Mouse (Mus musculus) layer of hippocampus, postnatal 25 days (tissue): ENCODE measurements around the gene Cdc42. TPM values are rescaled to one million over a fixed set of nuclear protein-coding genes. Genes with fewer than 3 reads are reported as not detected.
A peak's percentile ranks its signal among the peaks of the same experiment; 100 is the strongest.

Source experiments
- DNase-seq, 2 experiments: peaks; one replicate each; pipeline ENCODE4 v3.0.0; 2022; ENCODE audit warnings: mixed read lengths in 2 of 2, low spot score in 1 of 2; ENCODE audit errors: extremely low spot score in 1 of 2
- total RNA-seq, 2 experiments: library from RNA; stranded (reverse); gene quantifications; 2 replicates each; pipeline ENCODE4 v1.2.3; 2021

The Cdc42 gene
- total RNA-seq, 2 experiments from 2014 or later = 307 to 339 TPM

DNA sequence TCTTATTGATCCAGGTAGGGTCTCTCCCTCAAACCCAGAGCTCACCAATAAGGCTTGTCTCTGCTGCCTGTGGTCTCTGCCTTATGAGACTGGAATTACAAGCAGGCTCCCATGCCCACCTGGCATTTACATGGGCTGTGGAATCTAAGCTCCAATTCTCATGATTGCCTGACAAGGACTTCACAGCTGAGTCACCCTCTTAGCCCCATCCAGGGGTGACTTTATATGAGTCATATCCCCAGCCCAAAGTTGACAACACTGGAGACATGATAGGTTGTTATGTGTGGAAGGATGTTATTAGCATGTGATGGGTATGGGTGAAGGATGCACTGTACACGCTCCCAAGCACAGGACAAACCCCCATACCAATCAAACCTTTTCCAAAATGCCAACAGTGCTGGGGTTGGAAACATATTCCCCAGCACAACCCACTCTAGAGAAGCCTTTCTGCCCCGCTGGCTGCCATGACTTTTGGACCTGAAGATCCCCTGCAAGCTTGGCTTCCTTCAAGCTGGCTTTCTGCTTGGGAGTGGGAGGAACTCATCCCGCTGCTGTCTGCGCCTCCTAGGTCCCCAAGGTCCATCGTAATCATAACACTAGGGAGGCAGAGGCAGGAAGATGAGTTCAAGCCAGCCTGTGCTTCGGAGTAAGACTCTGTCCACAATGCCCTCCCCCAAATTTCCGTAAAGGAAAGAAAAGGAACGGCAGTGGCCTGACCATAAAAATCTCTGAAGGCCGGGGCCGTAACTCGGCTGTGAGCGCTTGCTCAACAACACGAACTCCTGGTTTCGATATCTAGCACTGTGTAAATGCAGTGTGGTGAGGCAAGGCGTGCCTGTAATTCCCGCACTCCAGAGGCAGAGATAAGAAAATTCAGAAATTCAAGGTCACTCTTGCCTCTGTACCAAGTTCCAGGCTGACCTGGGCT lies 14.3 kb upstream of the Cdc42 start:
- DNase-seq = no peak

GRCm38 (mm10) chr4:137369954-137370750 lies 12.6 kb upstream of the Cdc42 start:
- DNase-seq = no peak

DNA sequence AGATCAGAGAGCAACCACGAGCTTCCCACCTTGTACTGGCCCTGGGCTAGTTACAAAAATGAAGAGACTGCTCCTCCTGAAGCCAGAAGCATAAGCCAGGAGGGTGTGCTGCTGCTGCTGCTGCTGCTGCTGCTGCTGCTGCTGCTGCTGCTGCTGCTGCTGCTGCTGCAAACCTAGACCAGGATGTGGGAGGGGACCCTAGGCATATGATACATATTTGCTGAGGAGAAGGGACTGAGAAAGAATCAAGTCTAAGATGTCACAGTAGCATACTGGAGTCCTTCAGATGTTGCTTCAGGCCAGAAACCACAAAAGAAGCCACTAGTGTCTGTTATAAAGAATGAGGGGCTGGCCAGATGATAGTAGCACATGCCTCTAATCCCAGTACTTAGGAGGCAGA lies 10.7 kb upstream of the Cdc42 start:
- DNase-seq = no peak

GRCm38 (mm10) chr4:137367275-137368088 lies 10.0 kb upstream of the Cdc42 start:
- DNase-seq = no peak

DNA sequence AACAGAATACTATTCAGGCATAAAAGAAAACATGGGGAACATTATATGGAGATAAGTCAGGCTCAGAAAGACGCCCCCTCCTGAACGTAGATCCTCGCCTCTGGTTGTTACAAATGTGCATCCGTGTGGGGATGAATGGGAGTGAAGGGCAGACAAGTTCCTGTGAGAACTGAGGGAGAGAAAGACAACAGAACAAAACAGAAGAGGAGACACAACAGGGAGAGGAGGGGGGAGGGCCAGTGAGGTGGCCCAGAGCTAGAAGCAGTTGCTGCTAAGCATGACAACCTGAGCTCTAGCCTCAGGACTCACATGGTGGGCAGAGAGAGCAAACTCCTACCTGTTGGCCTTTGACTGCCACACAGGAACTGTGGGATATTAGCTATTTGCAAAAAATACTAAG lies 8.6 kb upstream of the Cdc42 start:
- DNase-seq = no peak

DNA sequence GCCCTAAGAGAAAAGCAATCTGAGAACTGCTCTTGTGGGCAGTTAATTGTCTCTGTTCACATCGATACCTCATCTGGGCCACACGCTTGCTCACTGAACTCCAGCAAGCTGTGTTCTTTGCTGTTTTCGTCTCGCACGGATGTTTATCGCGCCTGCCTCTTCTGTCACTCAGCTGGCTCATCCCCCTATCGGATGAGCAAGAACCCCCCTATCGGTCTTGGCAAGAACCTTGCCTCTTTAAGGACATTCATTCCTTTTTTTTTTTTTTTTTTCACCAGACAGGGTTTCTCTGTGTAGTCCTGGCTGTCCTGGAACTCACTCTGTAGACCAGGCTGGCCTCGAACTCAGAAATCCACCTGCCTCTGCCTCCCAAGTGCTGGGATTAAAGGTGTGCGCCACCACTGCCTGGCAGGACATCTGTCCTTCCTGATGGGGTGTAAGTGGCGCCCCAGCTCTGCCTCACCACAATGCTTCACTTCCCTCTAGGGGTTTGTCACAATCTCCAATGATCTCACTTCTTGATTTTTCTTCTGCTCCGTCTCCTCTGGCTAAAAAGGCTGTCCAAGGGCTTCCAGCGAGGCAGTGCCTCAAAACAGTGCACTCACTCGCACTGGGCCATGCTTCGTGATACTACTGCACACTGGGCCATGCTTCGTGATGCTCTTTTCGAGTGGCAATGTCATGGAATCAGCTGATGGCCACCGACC lies 8.0 kb upstream of the Cdc42 start:
- DNase-seq = no peak

DNA sequence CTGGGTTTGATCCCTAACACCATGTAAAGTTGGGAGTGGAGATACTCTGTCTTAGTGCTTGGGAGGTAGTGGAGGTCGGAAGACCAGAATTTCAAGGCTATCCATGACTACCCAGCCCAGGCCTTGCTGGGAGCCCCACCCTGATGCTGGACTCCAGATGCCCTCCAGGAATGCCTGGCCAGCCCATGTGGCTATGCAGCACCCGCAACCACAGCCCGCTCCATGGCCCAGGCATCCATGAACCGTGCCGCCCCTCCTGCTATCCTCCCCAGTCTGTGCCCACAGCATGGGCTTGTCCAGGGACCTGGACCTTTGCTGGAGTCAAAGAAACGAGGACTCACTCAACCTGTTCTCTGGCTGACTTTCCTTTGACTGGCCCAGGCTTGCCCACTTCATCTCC lies 7.3 kb upstream of the Cdc42 start:
- DNase-seq = no peak

- DNase-seq = no peak
Measured at GRCm38 (mm10) chr4:137360996-137361395, 3.5 kb upstream of the Cdc42 start.

DNA sequence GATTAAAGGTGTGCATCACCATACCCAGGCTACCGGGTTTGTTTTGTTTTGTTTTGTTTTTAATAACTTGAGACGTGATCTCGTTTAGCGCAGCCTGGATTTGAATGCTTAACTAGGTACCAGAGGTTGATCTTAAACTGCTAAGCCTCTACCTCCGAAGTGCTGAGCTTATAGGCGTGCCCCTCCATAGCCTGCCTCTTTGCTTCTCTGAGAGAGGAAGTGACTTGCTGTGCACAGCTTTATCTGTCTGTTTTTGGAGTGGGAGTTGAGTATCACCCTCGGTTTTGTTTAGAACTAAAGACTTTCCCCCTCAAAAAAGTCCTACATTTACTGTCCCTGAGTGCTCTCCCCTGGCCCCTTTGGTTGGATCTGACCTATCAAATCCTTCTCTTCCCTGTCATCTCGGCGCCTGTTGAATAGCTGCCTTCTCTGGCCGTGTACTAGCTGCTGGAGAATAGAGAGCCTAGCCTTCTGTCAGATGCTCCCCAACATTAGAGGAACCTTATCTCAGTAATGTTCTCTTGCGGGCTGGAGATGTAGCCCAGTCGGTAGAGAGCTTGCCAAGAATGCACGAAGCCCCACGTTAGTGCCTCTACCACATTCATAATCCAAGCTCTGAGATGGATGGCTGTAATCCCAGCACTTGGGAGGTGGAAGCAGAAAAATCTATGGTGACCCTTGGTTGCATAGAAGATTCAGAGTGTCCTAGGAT lies 927 bp upstream of the Cdc42 start:
- DNase-seq = no peak

DNA sequence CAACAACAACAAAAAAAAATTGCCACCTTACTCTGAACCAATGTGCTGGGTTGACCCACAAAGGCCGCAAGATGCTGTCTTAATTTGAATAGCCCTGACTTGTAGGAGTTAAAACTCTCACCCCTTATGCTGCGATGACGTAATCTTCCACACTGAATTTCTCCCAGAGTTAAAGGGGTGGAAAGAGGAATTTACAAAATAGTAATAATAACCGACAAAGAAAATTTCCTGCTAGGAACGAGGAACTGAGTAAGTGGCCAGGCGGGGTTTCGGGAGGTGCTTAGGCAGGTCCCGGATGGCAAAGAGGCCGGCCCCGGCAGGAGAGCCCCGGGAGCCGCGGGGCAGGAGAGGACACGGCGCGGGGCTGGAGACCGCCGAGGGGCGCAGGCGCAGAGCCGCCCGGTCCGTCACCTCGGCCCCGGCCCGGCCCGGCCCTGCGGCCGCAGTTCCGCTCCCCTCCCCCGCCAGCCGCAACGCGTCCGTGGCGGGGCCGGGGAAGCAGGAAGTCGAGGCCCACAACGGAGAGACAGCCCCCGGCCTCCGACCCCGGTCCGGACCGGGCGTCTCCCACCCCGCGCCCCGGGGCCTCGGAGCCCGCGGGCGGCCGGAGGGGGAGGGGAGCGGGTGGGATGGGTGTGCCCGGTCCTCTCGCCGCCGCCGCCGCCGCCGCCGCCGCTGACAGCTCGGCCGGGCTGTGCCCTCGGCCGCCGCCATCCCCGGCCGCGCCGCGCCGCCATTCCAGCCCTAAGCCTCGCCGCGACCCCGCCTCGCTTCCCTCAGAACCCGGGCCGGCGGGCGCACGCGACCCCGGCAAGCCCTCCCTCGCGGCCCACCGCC lies 628 bp downstream of the Cdc42 start:
- peak; percentile 39 to 42 for DNase-seq

- no peak for DNase-seq
Measured at GRCm38 (mm10) chr4:137350627-137351026, 6.9 kb downstream of the Cdc42 start.

GRCm38 (mm10) chr4:137345790-137346189 lies 11.7 kb downstream of the Cdc42 start:
- DNase-seq = no peak

DNA sequence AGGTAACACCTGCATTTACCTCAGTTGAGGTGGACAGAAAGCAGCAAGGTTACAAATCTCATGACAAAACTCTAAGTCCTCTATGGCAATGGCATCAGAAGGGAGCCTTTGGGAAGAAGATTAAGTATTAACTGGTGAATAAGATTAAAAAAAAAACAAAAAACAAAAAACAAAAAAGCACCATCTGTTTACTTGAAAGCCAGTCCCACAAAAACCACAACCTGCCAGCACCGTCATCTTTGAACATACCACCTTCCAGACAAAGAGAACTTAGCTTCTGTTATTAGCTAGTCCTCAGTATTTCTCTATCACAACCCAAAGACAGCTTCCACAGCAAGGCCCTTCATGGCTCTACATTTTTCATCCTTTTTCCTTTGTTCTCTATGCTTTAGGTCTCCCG lies 12.4 kb downstream of the Cdc42 start:
- DNase-seq = no peak

GRCm38 (mm10) chr4:137342816-137343215 lies 14.7 kb downstream of the Cdc42 start:
- no peak for DNase-seq

DNA sequence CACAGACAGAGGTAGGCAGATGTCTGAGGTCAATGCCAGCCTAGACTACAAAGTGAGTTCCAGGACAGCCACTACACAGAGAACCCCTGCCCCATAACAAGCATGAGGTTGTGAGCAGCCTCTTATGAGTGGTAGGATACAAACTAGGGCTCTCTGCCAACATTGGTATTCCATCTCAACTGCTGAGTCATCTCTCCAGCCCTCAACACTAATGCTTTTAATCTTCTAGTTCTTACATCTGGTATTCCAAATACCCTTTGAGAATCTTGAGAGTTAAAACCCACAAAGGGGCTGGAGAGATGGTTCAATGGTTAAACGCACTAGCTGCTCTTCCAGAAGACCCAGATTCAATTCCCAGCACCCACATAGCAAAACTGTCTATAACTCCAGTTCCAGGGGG lies 18.1 kb downstream of the Cdc42 start:
- DNase-seq = no peak

GRCm38 (mm10) chr4:137336468-137336867 lies 21.1 kb downstream of the Cdc42 start:
- no peak for DNase-seq

DNA sequence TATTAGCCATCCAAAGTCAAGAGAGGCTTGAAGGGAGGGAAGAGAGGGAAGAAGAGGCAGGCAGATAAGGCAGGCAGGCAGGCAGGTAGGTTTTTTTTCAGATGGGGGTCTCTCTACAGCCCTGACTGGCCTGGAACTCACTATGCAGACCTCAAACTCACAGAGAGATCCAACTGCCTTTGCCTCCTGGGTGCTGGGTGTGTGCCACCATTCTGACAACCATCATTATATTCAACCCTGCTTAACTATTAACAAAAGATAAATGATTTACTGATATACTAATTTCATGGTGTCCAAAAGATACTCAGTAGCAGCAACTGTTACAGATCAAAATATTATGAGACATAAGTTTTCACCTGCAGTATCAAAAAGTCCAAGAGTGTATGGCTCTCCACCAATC lies 25.5 kb downstream of the Cdc42 start:
- DNase-seq = no peak

- DNase-seq = no peak
Measured at GRCm38 (mm10) chr4:137326494-137326893, 31.0 kb downstream of the Cdc42 start.

DNA sequence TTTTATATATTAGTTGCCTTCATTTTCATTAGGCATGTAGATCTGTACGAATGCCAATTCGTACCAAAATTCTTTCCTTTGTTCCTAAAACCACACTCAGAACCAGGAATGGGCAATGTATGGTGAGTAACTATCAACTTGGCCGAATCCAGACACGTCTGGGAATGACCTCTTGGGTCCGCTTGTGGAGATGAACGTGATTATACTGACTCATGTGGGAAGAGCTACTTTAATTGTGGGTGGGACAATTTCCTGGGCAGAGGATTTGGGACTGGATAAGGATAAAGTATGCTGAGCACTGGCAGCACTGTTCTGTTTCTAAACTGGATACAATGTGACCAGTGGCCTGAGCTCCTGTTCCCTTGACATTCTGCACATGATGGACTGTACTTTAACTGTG lies 32.6 kb downstream of the Cdc42 start:
- no peak for DNase-seq
